Mouse (Mus musculus): ENCODE data around the gene Cobll1.

DNA sequence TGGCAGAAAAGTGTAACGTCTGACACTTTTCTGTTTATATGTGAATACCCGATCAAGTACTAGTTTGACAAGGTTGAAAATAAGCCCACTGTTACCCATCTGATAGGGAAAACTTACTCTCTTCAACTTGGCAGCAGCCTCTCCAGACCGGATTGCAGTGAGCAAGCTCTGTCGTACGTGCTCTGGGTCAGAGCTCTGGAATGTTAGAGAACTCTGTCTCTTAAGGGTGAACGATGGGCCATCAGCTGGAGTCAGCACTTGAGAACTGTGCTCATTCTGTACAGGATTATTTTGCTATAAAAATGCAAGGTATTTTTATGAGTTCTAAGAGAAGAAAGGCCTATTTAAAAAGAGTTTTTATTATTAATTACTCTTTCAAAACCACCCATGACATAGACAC is 143.6 kb downstream of the Cobll1 start:
- TF ChIP-seq POLR2A (IDR thresholded peaks at IDR 0.05; ENCODE audit: low read depth, low read length): no peak
- TF ChIP-seq CTCF (IDR thresholded peaks at IDR 0.05; ENCODE audit: extremely low read depth, insufficient read length, insufficient replicate concordance, low read depth, low read length): no peak

All from small intestine, adult 2 months (tissue).